Mouse (Mus musculus): ENCODE measurements at regions not wholly inside any gene's neighbourhood (a gene's known extent, or its start where the extent isn't known, plus 50 kb on each side); places are given as distances from the start of the nearest gene placed in this dataset.

- TF ChIP-seq CTCF (IDR thresholded peaks at IDR 0.05; ENCODE audit: low read depth, low read length): no peak
- no peak for TF ChIP-seq TAL1 (conservative IDR thresholded peaks at IDR 0.05; ENCODE audit: low read depth, low read length)
- no peak for TF ChIP-seq GATA2 (IDR thresholded peaks at IDR 0.05; ENCODE audit: borderline replicate concordance, low read depth, low read length)
Observed at GRCm38 (mm10) chr13:110854213-110854612, 400.6 kb upstream of the Actbl2 start.

All from G1E (cell line).